Mouse (Mus musculus) gastrocnemius, postnatal 36 days (tissue): ENCODE measurements around the gene Lmx1a. TPM values are rescaled to one million over a fixed set of nuclear protein-coding genes. Genes with fewer than 3 reads are reported as not detected.
A peak's percentile ranks its signal among the peaks of the same experiment; 100 is the strongest.

Source experiments
- DNase-seq, 2 experiments: peaks; one replicate each; pipeline ENCODE4 v3.0.0; 2022
- intact Hi-C: fragments of 180-260 bp; cut with DNase I; formaldehyde crosslinking; loops from one replicate; pipeline ENCODE4 v1.15.1; 2025
- long read RNA-seq, 2 experiments: library from polyadenylated mRNA; stranded (forward); transcript quantifications; one replicate each; pipeline ENCODE4 v2.0.0; 2021
- total RNA-seq, 2 experiments: library from RNA; stranded (reverse); gene quantifications; 2 replicates each; pipeline ENCODE4 v1.2.3; 2021

The Lmx1a gene
- total RNA-seq: under 1 TPM; 0.25 to 0.28 TPM
- long read RNA-seq, experiment 1: 0 reads
- long read RNA-seq, experiment 2: 0 reads

DNA sequence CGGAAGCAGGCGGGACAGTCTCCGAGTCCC lies at the start of gene Lmx1a:
TSS of gene Lmx1a (plus strand) at position 6 of the 30 bp plus-strand sequence.
- DNase-seq: no peak
- intact Hi-C loops: no loop called here

DNA sequence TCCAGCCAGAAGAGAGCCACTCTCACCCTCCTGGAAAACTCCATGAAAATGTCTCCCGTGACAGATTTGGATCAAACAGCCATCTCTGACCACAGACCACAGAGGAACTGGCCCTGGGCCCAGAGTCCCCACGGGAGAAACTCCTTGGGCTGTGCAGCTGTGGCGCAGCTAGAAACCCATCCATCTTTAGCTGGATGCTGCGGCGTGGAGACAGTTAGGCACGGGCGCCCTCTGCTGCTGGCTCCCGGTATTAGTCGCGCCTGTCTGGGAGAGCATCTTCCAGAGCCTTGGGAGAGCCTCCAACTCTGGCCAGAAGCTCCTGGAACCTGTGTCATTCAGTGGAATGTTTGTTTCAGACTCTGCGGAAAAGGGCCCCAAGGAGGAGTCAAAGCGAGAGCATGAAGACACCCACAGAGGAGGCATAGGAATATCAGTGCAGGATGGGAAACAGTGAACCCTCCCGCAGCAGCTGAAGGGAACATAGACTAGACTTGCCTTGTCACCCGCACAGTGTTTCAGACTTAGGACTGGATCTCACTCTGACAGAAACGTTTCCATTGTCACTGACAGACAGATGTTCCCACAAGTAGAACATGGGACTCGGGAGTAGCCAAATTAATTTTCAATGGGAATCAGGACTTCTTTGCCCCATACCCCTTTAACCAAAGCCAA lies 44.0 kb upstream of the Lmx1a start:
- intact Hi-C loops: no loop called here
- peak; percentile 89 to 91 for DNase-seq

DNA sequence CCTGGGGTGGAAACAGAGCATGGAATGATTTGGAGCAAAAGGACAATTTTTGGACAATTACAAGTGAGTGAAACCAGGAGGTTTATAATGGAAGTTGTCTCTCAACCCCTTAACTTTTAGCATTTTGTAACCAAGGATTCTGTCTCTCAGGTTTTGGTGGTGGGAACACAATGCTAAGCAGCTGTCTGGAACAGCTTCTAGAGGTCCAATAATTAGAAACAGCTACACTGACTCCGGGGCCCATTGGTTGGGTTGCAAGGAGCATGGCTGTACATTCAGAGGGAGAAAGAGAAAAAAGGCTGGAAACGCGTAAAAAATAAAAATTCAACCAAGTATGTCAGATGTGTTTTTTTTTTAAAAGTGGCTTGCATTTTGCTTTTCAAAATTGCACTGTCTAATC lies 40.4 kb upstream of the Lmx1a start:
- no peak for DNase-seq
- intact Hi-C loops: no loop called here

DNA sequence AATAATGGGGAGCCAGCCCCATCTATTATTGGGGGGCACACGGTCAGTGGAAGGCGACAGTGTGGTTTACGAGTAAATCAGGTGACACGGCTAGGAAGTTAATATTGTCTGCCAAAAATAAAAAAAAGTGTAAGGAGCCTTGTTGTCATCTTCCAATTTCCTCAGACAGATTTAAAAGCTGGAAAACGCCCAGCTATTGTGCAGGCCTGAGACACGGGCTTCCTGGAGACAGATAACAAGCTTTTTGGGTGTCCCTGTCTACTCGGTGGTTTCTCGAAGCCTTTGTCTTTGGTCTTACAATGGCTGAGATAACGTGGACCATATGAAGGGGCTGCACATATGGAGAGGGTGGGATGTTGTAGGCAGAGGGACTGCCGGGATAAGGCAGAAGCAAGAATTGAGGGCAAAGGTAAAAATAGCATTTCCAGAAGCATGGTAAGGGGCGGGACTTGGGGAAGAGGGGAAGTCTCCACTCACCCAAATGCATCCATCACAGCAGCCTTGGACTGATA lies 39.9 kb upstream of the Lmx1a start:
- intact Hi-C loops: no loop called here
- no peak for DNase-seq

DNA sequence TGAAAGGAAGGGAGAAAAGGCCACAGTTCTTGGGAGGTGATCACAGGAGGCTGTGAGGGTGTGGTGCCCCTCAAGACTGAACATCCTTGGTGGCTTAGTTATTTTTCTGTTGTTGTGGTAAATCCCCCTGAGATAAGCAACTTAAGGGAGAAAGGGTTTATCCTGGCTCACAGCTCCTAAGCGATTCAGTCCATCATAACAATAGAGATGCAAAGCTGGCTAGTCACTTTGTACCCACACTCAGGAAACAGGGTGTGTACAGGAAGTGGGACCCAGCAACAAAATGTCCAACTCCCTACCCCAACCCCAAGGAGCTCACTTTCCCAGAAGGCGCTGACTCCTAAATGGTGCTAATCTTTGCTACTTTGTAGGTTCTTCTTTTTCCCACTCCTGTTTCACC lies 36.7 kb upstream of the Lmx1a start:
- no peak for DNase-seq
- intact Hi-C loops: no loop called here

DNA sequence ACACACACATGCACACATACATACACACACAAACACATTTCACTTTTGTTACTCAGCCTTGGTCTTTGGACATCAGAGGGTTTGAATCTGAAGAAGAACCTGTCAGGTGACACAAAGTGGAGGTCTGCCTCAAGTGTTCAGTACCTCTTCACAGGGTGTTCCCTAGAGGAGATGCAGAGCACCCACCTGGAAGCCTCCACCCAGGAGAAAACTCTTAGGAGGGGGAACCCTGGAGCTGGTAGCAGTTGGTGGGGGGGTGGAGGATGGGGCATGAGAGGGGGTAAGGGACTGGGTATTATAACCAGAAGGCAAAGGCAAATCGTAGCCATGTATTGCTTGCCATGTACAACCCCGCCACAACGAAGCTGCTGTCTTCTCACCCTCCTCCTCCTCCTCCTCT lies 30.0 kb upstream of the Lmx1a start:
- intact Hi-C loops: no loop called here
- DNase-seq: no peak

DNA sequence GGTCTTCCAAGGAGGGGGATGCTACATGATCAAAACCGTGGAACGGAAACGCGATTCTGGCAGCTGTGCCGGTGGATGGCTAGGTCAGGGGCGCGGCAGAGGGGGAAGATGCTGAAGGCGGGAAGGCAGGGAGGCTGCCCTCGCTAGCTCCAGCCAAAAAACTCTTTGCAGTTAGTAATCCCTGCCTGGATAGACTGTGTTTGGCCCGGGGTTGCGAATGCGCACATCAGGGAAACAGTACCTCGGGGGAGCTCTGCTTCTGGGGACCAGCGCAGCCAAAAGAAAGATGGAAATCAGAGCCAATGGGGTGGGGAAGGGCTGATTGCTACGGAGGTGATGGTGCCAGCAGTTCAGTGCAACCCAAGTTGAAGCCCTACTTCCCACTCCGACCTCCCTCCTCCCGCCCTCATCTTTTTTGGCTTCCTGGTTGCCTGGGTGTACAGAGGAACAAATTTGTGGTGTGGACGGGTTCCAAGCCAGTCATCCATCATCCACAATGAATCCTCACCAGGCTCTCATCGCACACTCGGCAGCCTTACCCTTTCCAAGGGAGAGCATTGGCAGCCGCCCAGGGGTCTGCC lies 28.4 kb upstream of the Lmx1a start:
- intact Hi-C loops: no loop called here
- peak; percentile 62 to 75 for DNase-seq

DNA sequence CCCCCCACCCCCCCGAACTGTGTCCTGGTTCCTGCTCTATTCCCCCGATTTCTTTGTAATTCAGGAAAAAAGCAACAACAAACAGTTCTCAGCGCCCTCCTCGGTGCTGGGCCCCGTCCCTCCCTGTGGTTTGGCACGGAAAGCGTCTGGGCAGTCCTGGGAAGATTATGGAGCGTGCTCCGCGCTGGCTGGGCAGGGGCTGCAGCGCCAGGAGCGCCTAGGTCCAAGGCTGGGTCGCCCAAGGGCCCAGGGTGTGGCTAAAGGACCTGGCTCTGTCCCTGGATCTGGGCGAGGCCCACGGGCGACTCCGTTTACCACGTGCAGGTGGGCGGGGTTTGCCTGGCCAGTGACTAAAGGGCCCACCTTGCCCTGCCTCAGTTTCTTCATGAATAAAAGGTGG lies 27.9 kb upstream of the Lmx1a start:
- intact Hi-C loops: no loop called here

DNA sequence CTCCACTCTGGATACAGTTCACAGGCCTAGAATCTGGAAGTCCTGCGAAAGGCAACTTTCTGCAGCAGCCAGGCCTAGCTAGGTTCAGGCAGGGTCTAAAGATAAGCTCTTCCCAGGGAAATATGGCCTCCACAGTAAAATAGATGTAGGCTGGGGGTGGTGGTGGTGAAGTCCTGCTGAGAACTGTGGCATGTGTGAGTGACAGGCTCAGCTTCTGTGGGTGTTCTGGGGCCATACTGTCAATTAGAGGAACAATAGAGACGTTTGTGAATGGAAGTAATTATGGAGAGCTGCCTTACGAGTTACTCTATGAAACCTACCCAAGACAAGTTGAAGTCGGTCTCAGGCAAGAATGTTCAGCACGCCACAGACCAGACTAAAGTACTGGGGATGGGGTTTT lies 25.9 kb upstream of the Lmx1a start:
- DNase-seq: no peak
- intact Hi-C loops: no loop called here

More for the DNA sequence above, 27.9 kb upstream of the Lmx1a start:
- DNase-seq: peak; percentile 44 to 50

DNA sequence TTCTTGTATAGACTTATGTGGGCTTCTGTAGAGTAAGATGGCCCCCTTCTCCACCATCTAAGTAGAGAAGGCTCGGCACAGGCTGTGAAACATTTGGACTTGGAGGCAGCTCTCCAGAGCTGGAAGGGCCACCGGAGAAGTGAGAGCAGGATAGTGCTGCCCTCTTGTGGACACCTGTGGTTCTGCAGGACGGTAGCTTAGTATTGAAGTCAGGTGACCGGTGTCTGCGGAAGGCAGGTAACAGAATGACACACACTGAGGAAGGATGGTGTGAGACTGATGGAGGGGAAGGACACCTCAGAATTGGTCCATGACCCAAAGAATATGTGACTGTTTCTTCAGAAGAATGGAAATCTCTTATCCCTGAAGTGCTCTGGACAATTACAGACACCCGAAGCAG lies 19.2 kb upstream of the Lmx1a start:
- intact Hi-C loops: no loop called here
- DNase-seq: peak in 1 of 2 experiments; percentile 28

DNA sequence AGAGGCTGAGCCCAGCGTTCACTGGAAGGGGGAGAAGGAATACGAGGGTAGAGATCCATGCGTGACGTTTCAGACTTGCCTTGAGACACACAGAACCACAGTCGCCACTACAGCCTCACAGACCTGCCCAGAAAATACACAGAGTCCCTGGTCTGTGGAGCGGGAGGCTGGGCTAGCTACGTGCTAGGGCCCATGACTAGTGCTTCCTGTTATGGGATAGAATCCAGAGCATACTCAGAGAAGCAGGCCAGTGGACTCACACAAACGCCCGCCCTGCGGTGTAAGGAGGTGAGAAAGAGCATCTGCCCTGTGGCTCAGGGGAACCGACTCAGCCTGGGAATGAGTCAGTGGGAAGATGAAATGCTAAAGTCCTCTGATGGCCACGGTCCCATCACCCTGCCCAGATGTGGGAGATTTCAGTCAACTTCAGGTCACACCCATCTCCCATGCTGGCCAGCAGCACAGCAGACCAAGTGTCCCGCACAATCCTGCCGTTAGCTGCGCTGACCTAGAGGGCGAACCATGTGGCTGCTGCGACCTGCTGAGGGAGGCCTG lies 16.5 kb upstream of the Lmx1a start:
- intact Hi-C loops: no loop called here
- DNase-seq: peak; percentile 31 to 33

DNA sequence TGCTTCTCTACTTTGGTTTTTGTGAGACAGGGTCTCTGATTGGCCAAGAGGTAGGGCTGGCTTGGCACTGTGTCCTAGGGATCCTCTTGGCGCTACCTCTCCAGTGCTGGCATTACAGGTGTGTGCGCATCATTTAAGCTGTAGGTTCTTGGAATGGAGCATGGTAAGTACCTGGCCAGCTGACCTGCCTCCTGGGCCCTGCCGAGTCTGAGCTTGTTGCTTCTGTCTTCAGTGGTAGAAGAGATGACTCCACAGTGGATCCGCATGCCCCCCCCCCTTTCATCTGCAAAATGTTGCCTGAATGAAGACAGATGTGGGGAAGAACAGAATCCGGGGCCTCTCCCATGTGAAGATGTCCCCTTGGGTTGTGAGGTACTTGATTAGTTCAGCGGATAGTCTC lies 10.0 kb upstream of the Lmx1a start:
- DNase-seq: no peak
- intact Hi-C loops: no loop called here

DNA sequence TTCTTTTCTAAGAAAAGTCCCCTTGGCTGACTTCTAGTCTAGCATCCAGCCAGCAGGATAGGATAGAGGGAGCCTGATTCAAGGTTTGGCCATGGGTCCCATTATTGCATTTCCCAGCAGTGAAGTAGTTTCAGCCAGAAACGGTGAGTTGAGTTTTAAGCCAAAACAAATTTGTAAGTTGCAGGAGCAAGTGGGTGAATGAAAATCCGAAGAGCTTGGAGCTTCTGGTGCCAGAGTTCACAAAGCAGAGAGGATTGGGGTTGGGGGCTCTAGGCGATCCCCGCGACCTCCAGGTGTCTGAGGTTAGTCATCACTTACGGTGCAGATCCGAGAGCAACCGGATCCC lies 1.1 kb upstream of the Lmx1a start:
- no peak for DNase-seq

DNA sequence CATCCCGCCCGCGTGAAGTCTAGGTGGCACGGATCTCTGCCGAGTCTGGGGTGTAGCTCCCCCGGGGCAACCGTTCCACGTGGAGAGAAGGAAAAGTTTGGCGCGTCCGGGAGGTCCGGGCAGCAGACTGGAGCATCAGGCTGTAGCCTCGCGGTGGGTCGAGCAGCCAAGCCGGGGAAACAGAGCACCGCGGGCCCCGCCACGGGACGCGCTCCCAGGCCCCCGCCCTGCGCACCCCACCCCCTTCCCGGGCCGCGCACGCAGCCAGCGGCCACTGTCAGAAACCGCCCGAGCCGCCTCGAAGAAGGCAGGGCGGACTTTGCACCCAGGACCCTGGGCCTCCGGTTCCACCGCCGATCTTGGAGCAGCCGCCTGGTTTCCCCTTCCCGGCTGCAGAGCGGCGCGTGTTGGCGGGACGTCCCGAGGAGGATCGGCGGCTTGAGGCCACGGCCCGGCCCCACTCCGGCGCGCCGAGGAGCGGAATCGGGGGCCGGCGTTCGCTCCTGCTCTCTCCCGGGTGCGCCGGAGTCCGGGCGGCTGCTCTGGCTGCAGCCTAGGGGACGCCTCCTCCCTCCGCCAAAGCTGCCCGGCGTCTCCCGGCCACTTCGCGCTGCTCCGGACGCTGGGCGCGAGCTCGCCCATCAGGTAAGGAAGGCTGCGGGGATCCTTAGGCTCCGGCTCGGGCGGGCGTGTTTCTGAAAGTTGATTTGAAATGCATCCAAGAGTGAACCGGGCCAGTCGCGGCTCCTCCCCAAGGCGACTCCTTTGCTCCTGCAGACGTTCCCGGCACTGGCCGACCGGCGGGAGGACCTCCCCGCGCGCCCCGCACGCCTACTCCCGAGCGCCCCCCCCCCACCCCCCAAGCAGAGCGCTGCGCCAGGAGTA lies 448 bp upstream of the Lmx1a start:
- intact Hi-C loops: no loop called here
- peak; percentile 42 to 46 for DNase-seq

More for the DNA sequence above, 1.1 kb upstream of the Lmx1a start:
- intact Hi-C loops: no loop called here

DNA sequence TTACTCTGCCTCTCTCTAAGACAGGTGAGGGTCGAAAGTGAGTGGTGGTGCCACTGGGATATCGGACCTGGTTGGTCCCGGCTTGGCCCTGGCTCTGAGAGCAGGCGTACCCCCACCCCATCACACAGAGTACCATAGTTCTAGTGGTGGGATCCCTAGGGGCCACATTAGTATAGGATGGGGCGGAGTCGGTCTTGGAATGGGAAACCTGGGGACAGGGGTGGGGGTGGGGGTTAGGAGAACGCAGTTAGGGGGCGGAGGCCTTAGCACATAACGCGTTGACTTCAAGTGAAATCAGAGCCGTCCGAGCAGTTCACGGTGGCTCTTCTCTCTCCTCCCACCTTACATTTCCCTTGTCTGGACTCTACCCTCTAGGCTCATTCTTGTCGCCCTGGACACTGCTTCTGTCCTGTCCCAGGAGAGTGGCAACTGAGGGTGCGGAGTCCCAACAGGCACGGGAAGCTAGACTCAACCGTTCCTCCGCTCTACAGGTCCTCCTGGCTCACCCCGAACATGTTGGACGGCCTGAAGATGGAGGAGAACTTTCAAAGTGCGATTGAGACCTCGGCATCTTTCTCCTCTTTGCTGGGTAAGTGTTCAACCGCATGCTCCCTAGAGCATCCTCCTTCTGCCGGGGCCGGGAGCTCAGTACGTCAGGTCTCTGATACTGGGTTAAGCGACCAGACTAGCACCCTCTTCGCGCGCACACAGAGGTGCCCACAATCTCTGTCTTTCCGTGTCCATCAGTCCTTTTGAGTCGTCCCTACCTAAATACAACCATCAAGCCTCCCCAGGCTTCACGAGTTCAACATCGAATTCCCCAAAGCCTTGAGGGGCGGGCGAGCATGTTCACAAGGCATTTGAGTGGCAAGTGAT lies 463 bp downstream of the Lmx1a start:
- no peak for DNase-seq
- intact Hi-C loops: no loop called here

DNA sequence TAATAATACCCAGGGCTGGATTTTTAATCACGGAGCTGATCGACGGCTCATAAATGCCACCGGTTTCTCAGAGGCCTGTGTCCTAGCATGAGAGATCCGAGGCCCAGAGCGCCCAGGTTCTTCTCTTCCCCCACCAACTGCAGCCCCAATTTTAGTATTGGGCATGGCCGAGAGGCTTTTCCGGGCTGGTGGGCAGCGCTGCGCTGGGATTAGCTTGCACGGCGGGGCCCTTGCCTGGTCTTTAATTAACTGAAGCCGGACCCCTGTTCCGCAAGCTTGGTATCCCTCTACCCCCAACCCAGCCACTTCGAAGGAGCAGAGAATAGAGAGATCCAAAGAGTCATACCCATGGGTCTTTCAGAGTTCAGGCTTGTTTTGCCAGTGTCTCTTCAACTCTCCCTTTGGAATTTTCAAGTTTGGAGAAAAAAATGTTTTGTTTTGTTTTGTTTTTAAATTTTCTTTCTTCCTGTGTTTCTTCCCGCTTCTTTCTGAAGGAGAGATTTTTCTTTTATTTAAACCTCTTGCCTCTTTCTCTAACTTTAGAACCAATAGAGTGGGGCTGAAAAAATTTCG lies 1.2 kb downstream of the Lmx1a start:
- intact Hi-C loops: no loop called here
- no peak for DNase-seq

DNA sequence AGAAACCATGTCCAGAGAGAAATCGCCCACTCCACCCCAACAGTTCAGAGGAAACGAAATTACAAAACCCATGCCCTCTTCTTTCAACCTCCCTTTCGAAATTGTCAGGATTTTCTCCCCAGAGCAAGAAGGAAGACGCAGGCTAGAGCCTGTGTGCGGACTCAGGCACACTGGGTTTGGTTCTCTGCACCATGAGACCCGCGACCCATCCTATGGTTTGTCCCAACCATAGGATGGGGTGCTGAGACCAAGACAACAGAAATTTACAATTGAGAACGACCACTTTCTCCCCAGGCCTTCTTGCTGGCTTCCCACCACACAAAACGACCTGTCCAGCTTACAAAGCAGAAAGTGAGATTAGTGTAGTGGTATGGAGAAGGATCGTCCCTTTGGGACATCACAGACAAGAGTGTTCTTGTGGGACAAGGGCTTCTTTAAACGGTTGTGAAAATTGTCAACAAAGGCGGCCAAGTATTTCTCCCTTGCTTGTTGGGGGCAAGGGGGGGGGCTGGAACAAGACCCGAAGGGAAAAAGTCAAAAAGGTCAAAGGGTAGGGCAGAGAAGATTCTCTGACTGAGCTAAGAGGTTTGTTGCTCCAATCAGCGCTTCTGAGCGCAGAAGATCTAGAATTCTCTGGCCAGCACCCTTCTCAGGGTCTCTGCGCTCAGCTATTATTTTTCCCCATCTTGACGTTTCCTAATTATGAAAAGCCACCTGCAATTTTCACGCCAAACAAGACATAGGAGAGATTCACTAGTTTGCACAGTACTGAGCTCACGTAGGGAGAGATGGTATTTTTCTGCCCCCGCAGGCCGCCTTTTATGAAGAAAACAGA lies 1.9 kb downstream of the Lmx1a start:
- intact Hi-C loops: no loop called here
- DNase-seq: no peak

DNA sequence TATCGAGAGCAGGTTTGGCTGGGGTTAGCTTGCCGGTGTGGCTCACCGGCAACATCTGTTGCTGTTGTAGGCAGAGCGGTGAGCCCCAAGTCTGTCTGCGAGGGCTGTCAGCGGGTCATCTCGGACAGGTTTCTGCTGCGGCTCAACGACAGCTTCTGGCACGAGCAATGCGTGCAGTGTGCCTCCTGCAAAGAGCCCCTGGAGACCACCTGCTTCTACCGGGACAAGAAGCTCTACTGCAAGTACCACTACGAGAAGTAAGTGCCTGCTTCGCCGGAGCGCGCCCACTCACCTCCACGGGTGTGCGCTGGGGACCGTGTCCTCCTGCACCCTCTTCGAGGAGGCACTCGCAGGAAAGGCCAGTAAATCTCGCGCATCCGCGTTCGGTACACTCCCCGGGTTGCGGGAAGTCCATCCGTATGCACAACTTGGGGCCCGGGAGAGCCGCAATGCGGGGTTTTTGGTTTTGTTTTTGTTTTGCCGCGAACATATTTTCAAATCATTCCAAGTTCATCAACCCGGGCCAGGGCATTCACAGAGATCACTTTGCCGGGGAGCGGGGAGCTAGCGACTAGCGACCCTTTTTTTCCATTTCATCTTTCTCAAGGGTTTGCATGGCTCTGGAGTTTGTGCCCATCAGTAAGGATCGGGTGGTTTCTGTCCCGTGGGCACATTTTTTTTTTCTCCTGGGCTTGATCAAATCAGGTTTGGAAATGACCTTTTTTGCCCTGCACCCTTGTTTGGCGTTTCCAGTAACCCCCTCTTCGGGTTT lies 3.1 kb downstream of the Lmx1a start:
- no peak for DNase-seq

DNA sequence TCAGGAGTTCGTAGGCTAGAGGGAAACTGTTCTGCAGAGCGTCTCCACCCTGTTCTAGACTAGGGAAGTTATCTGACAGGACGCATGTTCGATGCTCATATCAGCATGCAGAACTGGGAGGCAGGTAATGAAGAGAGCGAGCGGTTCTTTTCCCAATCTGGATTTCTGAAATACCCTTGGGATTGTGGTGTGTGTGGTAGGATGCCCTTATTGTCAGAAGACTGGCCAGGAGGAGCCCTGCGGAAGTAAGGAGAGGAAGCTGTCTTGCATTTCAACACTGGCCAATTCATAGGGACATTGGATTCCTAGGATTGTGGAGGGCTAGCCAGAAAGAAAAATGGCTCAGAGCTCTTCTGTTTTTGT lies 3.6 kb downstream of the Lmx1a start:
- intact Hi-C loops: no loop called here
- no peak for DNase-seq

More for the DNA sequence above, 3.1 kb downstream of the Lmx1a start:
- intact Hi-C loops: no loop called here
